Mouse (Mus musculus) kidney, adult 2 months (tissue): ENCODE results near the gene Lrig3. TPM values are rescaled to one million over a fixed set of nuclear protein-coding genes. Genes with fewer than 3 reads are reported as not detected.

Source experiments
- DNase-seq: peaks from one replicate; pipeline ENCODE4 v3.0.0; 2021
- H3K27ac ChIP-seq: fragments of 200-500 bp; 2 replicates; pipeline ENCODE4 v1.5.1; 2012; ENCODE audit warnings: low read depth, low read length, control low read depth, inconsistent platforms; ENCODE audit not compliant: insufficient read depth
- H3K27me3 ChIP-seq: fragments of 200-500 bp; replicated peaks from 2 replicates; pipeline ENCODE4 v1.6.1; 2012; ENCODE audit warnings: mild to moderate bottlenecking, moderate library complexity, low read length, inconsistent platforms; ENCODE audit not compliant: control insufficient read depth, insufficient read depth
- H3K36me3 ChIP-seq: fragments of 200-500 bp; 2 replicates; pipeline ENCODE4 v1.6.1; 2012; ENCODE audit warnings: mild to moderate bottlenecking, moderate library complexity, low read length, inconsistent platforms; ENCODE audit not compliant: control insufficient read depth, insufficient read depth
- H3K4me1 ChIP-seq: fragments of 200-500 bp; 2 replicates; pipeline ENCODE4 v1.6.1; 2011; ENCODE audit warnings: low read length; ENCODE audit not compliant: control insufficient read depth, insufficient read depth
- H3K4me3 ChIP-seq: fragments of 200-500 bp; 2 replicates; pipeline ENCODE4 v1.5.1; 2011; ENCODE audit warnings: mild to moderate bottlenecking, low read depth, low read length, control low read depth; ENCODE audit not compliant: insufficient read depth
- CTCF ChIP-seq: fragments of 200-500 bp; conservative IDR thresholded peaks from 2 replicates; pipeline ENCODE4 v1.5.1; 2011; ENCODE audit warnings: low read depth, mild to moderate bottlenecking, control low read depth, low read length, moderate library complexity, mixed read lengths; ENCODE audit not compliant: insufficient read depth, insufficient read length
- POLR2A ChIP-seq: fragments of 200-500 bp; IDR thresholded peaks from one replicate; pipeline ENCODE4 v1.6.1; 2011; ENCODE audit warnings: low read depth, low read length, control low read depth
- WGBS: fragments of 180-500 bp; shearing (Covaris S2); methylation state at CpG from one replicate; pipeline ENCODE4 v1.1.7; 2018; 5-methylcytosine and 5-hydroxymethylcytosine counted together
- polyA plus RNA-seq: library from polyadenylated mRNA; depleted of rRNA; stranded (reverse); fragments of >200 nt; gene quantifications from 2 replicates; pipeline ENCODE4 v1.2.3, GENCODE M21; 2012

Gene Lrig3
- polyA plus RNA-seq, 1 experiment: 7.1 TPM

DNA sequence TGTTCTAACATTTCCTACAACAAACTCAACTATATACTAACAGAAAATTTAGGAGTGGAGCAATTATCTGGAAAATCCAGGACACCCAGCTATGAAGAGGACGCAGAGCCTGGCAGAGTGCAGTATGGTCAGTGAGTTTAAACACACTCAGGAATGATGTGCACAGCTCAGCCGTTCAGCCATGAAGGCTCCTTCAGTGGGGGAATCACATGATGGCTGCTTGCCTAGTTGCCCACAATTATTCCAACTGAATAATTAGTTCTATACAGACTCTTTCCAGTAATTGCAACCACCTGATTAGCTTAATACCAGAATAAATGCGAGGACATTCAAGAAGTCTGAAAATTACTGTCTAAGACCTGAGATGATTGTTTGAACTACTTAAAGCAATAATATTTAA, 31.9 kb upstream of the Lrig3 start:
- DNase-seq: no peak
- Histone ChIP-seq H3K27ac (no peak overlapping the region), H3K4me3 (no peak overlapping the region), H3K4me1 (peaks cover 5% of the 10 kb centered on the region; the same call in 1 of the 2 replicates), H3K36me3 (no peaks in the 10 kb centered on the region), H3K27me3 (no peaks in the 10 kb centered on the region)
- WGBS: 52% methylated on average over 3 of the region's 3 CpGs
- TF ChIP-seq POLR2A: no peak
- TF ChIP-seq CTCF: no peak

DNA sequence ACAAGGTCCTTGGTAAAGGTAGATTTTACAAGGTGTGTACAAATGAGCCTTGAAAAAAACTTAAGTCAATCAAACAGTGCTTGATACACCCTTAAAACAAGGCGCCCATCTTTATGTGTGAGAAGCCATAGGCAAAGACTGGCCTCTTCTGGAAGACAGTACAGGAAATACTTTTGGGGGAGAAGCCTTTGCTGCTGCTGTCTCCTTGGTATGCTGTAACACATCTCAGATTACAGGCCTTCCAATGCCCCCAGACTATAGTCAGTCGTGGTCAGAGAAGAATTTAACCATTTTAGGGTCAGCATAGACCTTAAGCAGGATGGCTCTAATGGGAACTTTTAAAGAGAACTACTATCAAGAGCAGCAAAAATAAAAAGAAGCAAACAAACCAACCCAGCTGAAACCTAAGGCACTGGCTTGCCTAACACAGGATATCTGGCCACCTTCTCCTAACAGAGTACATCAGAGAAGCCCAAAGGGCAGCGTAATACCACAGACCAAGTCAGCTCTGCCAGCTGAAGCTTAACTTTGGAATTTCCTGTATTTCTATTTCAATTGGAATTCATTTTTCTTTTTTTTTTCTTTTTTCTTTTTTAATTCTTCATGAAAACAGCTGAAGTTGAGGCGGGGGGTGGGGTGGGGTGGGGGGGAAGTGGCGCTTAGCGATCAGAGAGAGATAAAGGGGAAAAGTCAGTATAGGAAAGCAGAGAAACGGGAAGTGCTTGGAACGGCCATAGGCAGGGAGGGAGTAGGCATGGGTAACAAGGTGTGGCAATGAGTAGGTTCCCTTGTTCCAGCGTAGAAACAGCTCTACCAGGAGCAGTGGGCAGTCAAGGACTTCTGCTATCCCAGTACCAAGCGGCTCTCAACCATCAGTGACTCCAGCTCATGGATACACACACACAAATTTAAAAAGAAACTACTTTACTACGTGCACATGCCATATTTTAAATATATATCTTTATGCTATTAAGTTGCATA, 28.2 kb upstream of the Lrig3 start:
- H3K4me3 ChIP-seq: no peak overlapping the region
- no peak for TF ChIP-seq POLR2A
- no peak for TF ChIP-seq CTCF
- DNase-seq: no peak
- H3K36me3 ChIP-seq: no peaks in the 10 kb centered on the region
- H3K4me1 ChIP-seq: peaks cover 5% of the 10 kb centered on the region; the same call in 1 of the 2 replicates
- H3K27ac ChIP-seq: no peak overlapping the region
- no peaks in the 10 kb centered on the region for H3K27me3 ChIP-seq
- 65% methylated on average over 11 of the region's 11 CpGs for WGBS

DNA sequence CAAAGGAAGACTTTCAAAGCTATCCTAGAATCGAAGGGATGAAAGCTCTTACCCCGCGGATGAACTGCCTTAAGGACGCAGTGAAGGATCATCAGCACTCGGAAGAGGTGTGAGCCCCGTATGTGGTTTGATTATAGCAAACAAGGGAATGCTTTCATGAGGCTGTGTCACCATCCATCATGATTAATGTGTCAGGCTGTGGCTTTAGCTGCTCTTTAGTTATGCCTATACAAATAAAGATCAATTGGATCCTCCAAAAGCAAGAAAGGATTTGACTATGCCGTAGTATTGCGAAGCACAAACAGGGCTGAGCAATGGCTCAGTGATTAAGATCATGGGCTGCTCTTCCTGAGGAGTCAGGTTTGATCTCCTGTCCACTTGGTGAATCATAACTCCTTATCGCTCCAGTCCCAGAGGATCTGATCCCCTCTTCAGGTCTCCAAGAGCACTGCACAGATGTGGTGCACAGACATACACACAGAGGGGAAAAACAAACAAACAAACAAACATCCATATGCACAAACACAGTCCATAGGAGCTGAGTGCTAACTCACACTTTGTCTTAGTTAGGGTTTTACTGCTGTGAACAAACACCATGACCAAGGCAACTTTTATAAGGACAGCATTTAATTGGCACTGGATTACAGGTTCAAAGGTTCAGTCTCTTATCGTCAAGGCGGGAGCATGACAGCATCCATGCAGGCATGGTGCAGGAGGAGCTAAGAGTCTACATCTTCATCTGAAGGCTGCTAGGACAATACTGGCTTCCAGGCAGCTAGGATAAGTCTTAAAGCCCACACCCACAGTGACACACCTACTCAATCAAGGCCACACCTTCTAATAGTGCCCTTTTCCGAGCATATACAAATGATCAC, 27.2 kb upstream of the Lrig3 start:
- TF ChIP-seq CTCF (no peak), POLR2A (no peak)
- no peak overlapping the region for H3K27ac ChIP-seq
- H3K36me3 ChIP-seq: no peaks in the 10 kb centered on the region
- DNase-seq: no peak
- 85% methylated on average over 12 of the region's 12 CpGs for WGBS
- H3K4me1 ChIP-seq: no peaks in the 10 kb centered on the region
- H3K4me3 ChIP-seq: no peak overlapping the region
- no peaks in the 10 kb centered on the region for H3K27me3 ChIP-seq

DNA sequence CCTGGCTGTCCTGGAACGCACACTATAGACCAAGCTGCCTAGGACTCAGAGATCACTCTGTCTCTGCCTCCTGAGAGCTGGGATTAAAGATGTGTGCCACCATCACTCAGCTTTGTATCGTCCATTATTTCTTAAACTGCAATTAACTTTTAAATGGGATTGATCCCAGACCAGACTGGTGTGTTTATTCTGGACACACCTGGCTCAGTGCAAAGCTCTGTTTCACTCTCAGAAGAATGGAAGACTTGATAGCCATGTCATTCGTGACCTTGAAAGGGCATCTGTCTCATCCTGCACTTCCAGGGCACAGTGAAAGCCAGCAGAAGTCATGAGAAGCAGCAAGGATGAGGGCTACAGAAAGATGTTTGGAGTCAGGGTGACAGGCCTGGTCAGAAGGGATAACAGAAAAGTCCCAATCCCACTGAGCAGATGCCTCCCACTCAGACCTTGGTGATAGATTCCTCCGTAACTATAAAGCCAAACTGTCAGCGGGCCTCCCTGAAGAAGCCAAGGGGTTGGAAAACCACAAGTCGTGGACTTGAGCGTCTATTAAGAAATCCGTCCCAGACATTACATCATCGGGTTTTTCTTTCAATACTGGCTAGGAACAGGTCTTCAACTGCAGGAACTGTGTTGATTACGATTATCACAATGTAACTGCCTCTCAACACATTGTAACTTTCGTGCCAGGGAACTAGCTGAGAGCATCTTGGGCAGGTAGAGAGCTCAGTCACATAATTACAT, 25.5 kb upstream of the Lrig3 start:
- Histone ChIP-seq H3K27ac (no peak overlapping the region), H3K4me1 (no peaks in the 10 kb centered on the region), H3K36me3 (no peaks in the 10 kb centered on the region), H3K4me3 (no peak overlapping the region), H3K27me3 (no peaks in the 10 kb centered on the region)
- TF ChIP-seq CTCF (no peak), POLR2A (no peak)
- DNase-seq: no peak
- WGBS: 86% methylated on average over 11 of the region's 11 CpGs

DNA sequence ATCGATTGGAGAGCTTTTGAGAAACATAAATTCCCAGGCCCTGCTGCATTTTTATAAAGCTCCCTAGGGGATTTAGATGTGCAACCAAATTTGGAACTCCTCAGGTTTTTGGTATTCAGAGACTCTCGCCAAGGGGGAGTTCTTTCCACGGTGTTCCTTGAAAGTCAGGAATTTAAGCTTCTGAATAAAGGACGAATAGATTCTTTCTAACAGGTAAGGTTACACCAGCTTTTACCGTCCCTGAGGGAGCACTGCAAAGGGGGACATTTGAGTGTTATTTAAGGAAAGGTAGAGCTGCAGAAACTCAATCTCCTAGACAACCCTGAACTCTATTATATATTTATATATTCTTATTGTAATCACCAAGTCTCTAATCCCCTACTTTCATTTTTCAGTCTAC, 22.9 kb upstream of the Lrig3 start:
- 56% methylated on average over 5 of the region's 5 CpGs for WGBS
- no peak for DNase-seq
- H3K36me3 ChIP-seq: no peaks in the 10 kb centered on the region
- no peak overlapping the region for H3K4me3 ChIP-seq
- no peaks in the 10 kb centered on the region for H3K4me1 ChIP-seq
- H3K27ac ChIP-seq: no peak overlapping the region
- no peaks in the 10 kb centered on the region for H3K27me3 ChIP-seq
- no peak for TF ChIP-seq POLR2A
- TF ChIP-seq CTCF: no peak

DNA sequence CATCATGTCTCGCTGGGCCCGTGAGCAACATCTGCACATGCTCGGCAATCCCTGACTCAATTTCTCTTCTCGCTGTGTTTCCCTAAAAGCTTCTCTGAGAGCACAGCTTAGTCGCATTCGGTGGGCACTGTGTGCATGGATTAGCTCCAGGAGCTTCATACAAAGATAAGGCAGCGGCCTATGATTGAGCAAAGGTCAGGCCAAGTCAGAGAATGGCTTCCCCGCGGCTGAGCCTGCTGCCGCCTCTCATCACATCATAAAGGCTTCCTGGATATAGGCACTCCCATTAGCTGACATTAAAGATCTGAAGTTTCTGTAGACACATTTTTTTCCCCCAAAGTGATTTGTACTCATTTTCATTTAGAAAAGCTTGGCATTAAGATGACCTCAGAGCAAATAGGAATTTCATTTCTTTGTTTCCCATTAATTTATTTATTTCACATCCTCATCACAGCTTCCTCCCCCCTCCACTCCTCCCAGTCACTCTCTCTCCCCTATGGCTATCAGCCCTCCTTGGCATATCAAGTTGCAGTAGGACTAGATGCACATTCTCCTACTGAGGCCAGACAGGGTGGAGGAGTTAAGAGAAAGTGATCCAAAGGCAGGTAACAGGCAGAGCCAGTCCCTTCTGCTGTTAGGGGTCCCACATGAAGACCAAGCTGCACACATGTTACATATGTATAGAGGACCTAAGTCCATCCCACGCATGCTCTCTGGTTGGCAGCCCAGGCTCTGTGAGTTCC, 21.0 kb upstream of the Lrig3 start:
- 75% methylated on average over 11 of the region's 11 CpGs for WGBS
- H3K27me3 ChIP-seq: no peaks in the 10 kb centered on the region
- TF ChIP-seq POLR2A (no peak), CTCF (no peak)
- peaks cover 4% of the 10 kb centered on the region; the same call in 1 of the 2 replicates for H3K4me1 ChIP-seq
- no peak for DNase-seq
- no peak overlapping the region for H3K4me3 ChIP-seq
- H3K27ac ChIP-seq: no peak overlapping the region
- no peaks in the 10 kb centered on the region for H3K36me3 ChIP-seq
